Mouse (Mus musculus) limb, embryonic 14.5 days (tissue): Measurements from ENCODE around the gene Pcsk7. TPM values are rescaled to one million over a fixed set of nuclear protein-coding genes. Genes with fewer than 3 reads are reported as not detected.

Experiments used
- ATAC-seq: fragments of 200-750 bp; cut with Nextera tagmentation; 2 replicates; pipeline ENCODE4 v1.8.0; 2017; ENCODE audit warnings: low read depth, moderate number of reproducible peaks, moderate TSS enrichment; ENCODE audit not compliant: low FRiP score
- DNase-seq: peaks from one replicate; pipeline ENCODE4 v3.0.0-alpha.2; 2015; ENCODE audit warnings: low spot score
- H3K27ac ChIP-seq: fragments of 300-500 bp; sonication (generic); replicated peaks from 2 replicates; pipeline ENCODE4 v1.5.1; 2014; ENCODE audit warnings: low read depth, mild to moderate bottlenecking, low read length, moderate library complexity, mixed read lengths
- H3K27me3 ChIP-seq: fragments of 300-500 bp; sonication (generic); 2 replicates; pipeline ENCODE4 v1.6.1; 2014; ENCODE audit warnings: low read length, mixed read lengths; ENCODE audit not compliant: control insufficient read depth, insufficient read depth
- H3K36me3 ChIP-seq: fragments of 300-500 bp; sonication (generic); 2 replicates; pipeline ENCODE4 v1.6.1; 2014; ENCODE audit warnings: mild to moderate bottlenecking, low read length, moderate library complexity, mixed read lengths; ENCODE audit not compliant: control insufficient read depth, insufficient read depth
- H3K4me1 ChIP-seq: fragments of 300-500 bp; sonication (generic); 2 replicates; pipeline ENCODE4 v1.6.1; 2014; ENCODE audit warnings: antibody characterized with exemption, low read length, mixed read lengths; ENCODE audit not compliant: control insufficient read depth, insufficient read depth
- H3K4me2 ChIP-seq: fragments of 300-500 bp; sonication (generic); replicated peaks from 2 replicates; pipeline ENCODE4 v1.6.1; 2014; ENCODE audit warnings: low read depth, mild to moderate bottlenecking, low read length, moderate library complexity; ENCODE audit not compliant: severe bottlenecking
- H3K4me3 ChIP-seq: fragments of 300-500 bp; sonication (generic); replicated peaks from 2 replicates; pipeline ENCODE4 v1.5.1; 2014; ENCODE audit warnings: low read length
- H3K9ac ChIP-seq: fragments of 300-500 bp; sonication (generic); 2 replicates; pipeline ENCODE4 v1.6.1; 2014; ENCODE audit warnings: mild to moderate bottlenecking, low read depth, low read length, moderate library complexity; ENCODE audit not compliant: severe bottlenecking
- H3K9me3 ChIP-seq: fragments of 300-500 bp; sonication (generic); 2 replicates; pipeline ENCODE4 v1.6.1; 2016; ENCODE audit warnings: low read length; ENCODE audit not compliant: control insufficient read depth
- POLR2A ChIP-seq: fragments of 200-500 bp; IDR thresholded peaks from 2 replicates; pipeline ENCODE4 v1.8.0; 2012; ENCODE audit warnings: inconsistent platforms, mild to moderate bottlenecking, moderate library complexity, borderline replicate concordance; ENCODE audit not compliant: insufficient read depth, insufficient read length; ENCODE audit errors: extremely low read depth
- WGBS: fragments of 180-500 bp; shearing (Covaris S2); extraction: QIAGEN DNeasy Blood & Tissue Kit; methylation state at CpG from one replicate; pipeline ENCODE4 v1.1.7; 2014; 5-methylcytosine and 5-hydroxymethylcytosine counted together
- polyA plus RNA-seq, 2 experiments: library from polyadenylated mRNA; depleted of rRNA in 1 of 2; stranded (reverse) in 1 of 2; unstranded in 1 of 2; fragments of >200 nt; fragmentation: Nextera tagmentation in 1 of 2; extraction: Ambion mirVana in 1 of 2; gene quantifications; 2 replicates each; pipeline versions ENCODE4 v1.2.1 to v1.2.3; 2012 to 2014

Pcsk7 gene
- polyA plus RNA-seq, 2 experiments, result 17.3 to 33.3 TPM

DNA sequence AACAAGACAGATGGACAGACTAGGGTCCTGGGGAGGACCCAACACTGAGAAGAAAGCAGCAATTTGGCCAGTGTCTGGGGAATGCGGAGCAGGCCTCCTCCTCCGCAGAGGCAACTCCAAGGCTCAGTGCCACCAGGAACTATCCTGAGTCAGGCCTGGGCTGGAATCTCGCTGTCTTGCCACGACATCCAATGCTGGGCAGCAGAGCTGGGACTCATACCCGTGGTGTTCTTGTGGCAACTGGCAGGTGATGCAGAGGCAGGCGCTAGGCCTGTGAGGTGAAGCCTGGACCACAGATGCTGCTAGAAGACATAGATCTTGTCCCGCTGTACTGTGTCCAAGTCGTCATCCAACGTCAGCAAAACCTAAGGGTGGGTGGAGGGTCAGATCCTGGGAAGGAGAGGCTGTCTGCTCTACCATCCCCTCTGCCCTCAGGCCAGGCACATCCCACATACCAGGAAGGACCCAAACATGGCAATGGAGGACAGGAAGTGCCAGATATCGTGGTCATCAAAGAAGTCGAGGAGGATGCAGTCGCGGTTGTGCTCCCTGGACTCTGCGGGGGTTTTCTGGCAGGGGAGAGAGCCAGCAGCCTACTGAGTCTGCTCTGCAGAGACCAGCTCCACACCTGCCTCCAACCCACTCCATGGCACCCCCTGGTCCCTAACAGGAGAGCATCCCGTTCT, 32.8 kb downstream of the Pcsk7 start:
- Histone ChIP-seq H3K9me3 (no peaks in the 10 kb centered on the region), H3K4me1 (peaks cover 8% of the 10 kb centered on the region; the same call in 1 of the 2 replicates), H3K4me3 (no peak overlapping the region), H3K27ac (no peak overlapping the region), H3K9ac (no peak overlapping the region), H3K4me2 (no peak overlapping the region), H3K36me3 (peaks cover 55% of the 10 kb centered on the region), H3K27me3 (no peaks in the 10 kb centered on the region; the same call in 1 of the 2 replicates)
- ATAC-seq (no peak), DNase-seq (no peak)
- WGBS, result 86% methylated on average over 15 of the region's 15 CpGs
- no peak for TF ChIP-seq POLR2A

DNA sequence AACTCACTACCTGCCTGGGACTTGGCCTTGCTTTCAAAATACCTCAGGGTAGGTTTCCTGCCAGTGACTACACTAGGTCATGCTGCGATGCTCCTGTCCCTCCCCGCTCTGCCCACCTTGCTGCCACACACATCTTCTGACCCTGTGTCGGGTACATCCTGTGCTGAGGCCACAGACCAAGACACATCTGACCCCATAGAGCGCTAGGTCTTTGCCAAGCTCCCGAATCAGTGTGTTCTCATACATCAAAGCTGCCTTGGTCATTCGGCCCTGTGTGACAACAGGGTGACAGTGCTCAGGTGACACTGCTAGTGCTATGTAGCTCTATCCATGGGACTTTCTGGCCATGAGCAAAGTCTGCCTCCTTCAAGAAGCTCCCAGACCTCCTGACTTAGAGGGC, 33.5 kb downstream of the Pcsk7 start:
- Histone ChIP-seq H3K4me1 (peaks cover 8% of the 10 kb centered on the region; the same call in 1 of the 2 replicates), H3K9ac (no peak overlapping the region), H3K9me3 (no peaks in the 10 kb centered on the region), H3K4me3 (no peak overlapping the region), H3K27ac (no peak overlapping the region), H3K4me2 (no peak overlapping the region), H3K27me3 (no peaks in the 10 kb centered on the region; the same call in 1 of the 2 replicates), H3K36me3 (peaks cover 62% of the 10 kb centered on the region)
- no peak for TF ChIP-seq POLR2A
- ATAC-seq, result no peak
- WGBS, result 94% methylated on average over 6 of the region's 6 CpGs
- DNase-seq, result no peak

DNA sequence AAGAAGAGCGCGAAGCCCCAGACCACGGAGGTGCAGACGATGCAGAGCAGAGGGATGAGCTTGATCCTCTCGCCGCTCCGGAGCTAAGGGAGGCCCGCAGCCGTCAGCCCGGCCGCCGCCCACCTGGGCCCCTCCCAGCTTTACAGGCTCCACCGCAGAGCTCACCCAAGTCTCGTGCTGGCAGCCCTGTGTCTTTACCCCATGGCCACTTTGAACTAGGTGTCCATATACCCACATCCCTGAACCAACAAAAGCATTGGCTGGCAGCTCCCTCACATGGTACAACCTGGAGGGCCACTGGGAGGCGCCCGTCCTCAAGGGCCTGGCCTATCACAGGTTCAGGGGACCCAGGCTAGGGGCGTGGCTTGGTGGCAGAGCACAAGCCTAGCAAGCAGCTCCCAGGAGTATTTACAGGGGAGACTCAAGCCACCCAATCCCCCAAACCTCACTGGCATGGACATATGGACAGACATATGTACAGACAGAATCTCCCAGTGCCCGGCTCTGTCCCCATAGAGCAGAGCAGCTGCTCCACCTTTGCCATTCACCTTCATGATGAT, 35.1 kb downstream of the Pcsk7 start:
- no peak for TF ChIP-seq POLR2A
- DNase-seq (no peak), ATAC-seq (no peak)
- Histone ChIP-seq H3K4me1 (no peaks in the 10 kb centered on the region), H3K9ac (no peak overlapping the region), H3K36me3 (peaks cover 78% of the 10 kb centered on the region), H3K27me3 (no peaks in the 10 kb centered on the region; the same call in 1 of the 2 replicates), H3K4me3 (no peak overlapping the region), H3K9me3 (no peaks in the 10 kb centered on the region), H3K4me2 (no peak overlapping the region), H3K27ac (no peak overlapping the region)
- WGBS, result 72% methylated on average over 18 of the region's 18 CpGs

- no peaks in the 10 kb centered on the region for H3K9me3 ChIP-seq
- WGBS, result 86% methylated on average over 15 of the region's 16 CpGs
- H3K27me3 ChIP-seq, result no peaks in the 10 kb centered on the region
- peaks cover 88% of the 10 kb centered on the region for H3K36me3 ChIP-seq
- no peak overlapping the region for H3K4me3 ChIP-seq
- no peak for ATAC-seq
- H3K4me2 ChIP-seq, result no peak overlapping the region
- no peak overlapping the region for H3K27ac ChIP-seq
- no peaks in the 10 kb centered on the region for H3K4me1 ChIP-seq
- H3K9ac ChIP-seq, result no peak overlapping the region
- TF ChIP-seq POLR2A, result no peak
- DNase-seq, result no peak
These were observed 36.2 kb downstream of the Pcsk7 start for GRCm38 (mm10) chr9:45942464-45942863.

DNA sequence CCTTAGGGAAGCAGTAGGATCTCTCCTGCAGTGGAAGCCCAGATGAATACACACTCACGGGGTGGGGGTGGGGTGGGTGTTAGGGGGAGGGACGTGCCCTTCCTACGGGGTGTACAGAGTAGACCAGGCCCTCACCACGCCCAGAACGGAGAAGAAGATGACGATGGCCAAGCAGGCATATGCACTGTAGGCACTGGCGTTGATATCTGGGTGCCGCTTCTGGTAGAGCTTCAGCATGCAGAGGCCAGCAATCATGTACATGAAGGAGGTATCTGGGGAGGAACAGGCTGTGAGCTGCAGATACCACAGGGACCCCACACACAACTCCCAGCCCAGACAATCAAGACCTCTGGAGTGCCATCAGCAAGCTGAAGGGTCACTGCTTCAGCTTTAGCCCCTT, 36.6 kb downstream of the Pcsk7 start:
- Histone ChIP-seq H3K4me3 (no peak overlapping the region), H3K4me1 (no peaks in the 10 kb centered on the region), H3K4me2 (no peak overlapping the region), H3K9ac (no peak overlapping the region), H3K36me3 (peaks cover 92% of the 10 kb centered on the region), H3K27me3 (no peaks in the 10 kb centered on the region), H3K27ac (no peak overlapping the region), H3K9me3 (no peaks in the 10 kb centered on the region)
- 92% methylated on average over 8 of the region's 8 CpGs for WGBS
- no peak for TF ChIP-seq POLR2A
- no peak for DNase-seq
- ATAC-seq, result no peak
